Mouse (Mus musculus) liver, embryonic 11.5 days (tissue): ENCODE measurements at regions not wholly inside any gene's neighbourhood (a gene's known extent, or its start where the extent isn't known, plus 50 kb on each side); places are given as distances from the start of the nearest gene placed in this dataset.

Source experiments
- ATAC-seq: fragments of 200-750 bp; cut with Nextera tagmentation; replicated peaks from 2 replicates; pipeline ENCODE4 v1.8.0; 2017; ENCODE audit warnings: moderate number of reproducible peaks, mild to moderate bottlenecking, moderate TSS enrichment, moderate library complexity; ENCODE audit not compliant: low FRiP score
- DNase-seq: peaks from one replicate; pipeline ENCODE4 v3.0.0-alpha.2; 2017; ENCODE audit warnings: low spot score
- H3K27ac ChIP-seq: fragments of 300-500 bp; sonication (generic); 2 replicates; pipeline ENCODE4 v1.5.1; 2014; ENCODE audit warnings: mild to moderate bottlenecking, low read depth, low read length, control low read depth
- H3K27me3 ChIP-seq: fragments of 300-500 bp; sonication (generic); replicated peaks from 2 replicates; pipeline ENCODE4 v1.6.1; 2014; ENCODE audit warnings: low read length, mixed read lengths; ENCODE audit not compliant: control insufficient read depth, insufficient read depth
- H3K36me3 ChIP-seq: fragments of 300-500 bp; sonication (generic); 2 replicates; pipeline ENCODE4 v1.6.1; 2014; ENCODE audit warnings: mild to moderate bottlenecking, low read length, moderate library complexity, mixed read lengths; ENCODE audit not compliant: control insufficient read depth, insufficient read depth
- H3K4me1 ChIP-seq: fragments of 300-500 bp; sonication (generic); replicated peaks from 2 replicates; pipeline ENCODE4 v1.6.1; 2014; ENCODE audit warnings: low read length, mixed read lengths; ENCODE audit not compliant: control insufficient read depth, insufficient read depth
- H3K4me2 ChIP-seq: fragments of 300-500 bp; sonication (generic); 2 replicates; pipeline ENCODE4 v1.6.1; 2014; ENCODE audit warnings: mild to moderate bottlenecking, control low read depth, moderate library complexity
- H3K4me3 ChIP-seq: fragments of 300-500 bp; sonication (generic); 2 replicates; pipeline ENCODE4 v1.5.1; 2014; ENCODE audit warnings: low read depth, low read length, control low read depth
- H3K9ac ChIP-seq: fragments of 300-500 bp; sonication (generic); 2 replicates; pipeline ENCODE4 v1.6.1; 2014; ENCODE audit warnings: low read depth, low read length, control low read depth
- H3K9me3 ChIP-seq: fragments of 300-500 bp; sonication (generic); 2 replicates; pipeline ENCODE4 v1.6.1; 2016; ENCODE audit warnings: low read length, inconsistent platforms, mixed read lengths; ENCODE audit not compliant: control insufficient read depth
- WGBS: fragments of 180-500 bp; shearing (Covaris S2); extraction: QIAGEN DNeasy Blood & Tissue Kit; methylation state at CpG from one replicate; pipeline ENCODE4 v1.1.7; 2014; 5-methylcytosine and 5-hydroxymethylcytosine counted together

GRCm38 (mm10) chr3:100266976-100267375, 104.8 kb upstream of the Wdr3 start:
- Histone ChIP-seq H3K4me3 (no peak overlapping the region), H3K36me3 (no peaks in the 10 kb centered on the region), H3K4me1 (no peaks in the 10 kb centered on the region), H3K9me3 (no peaks in the 10 kb centered on the region), H3K27me3 (no peaks in the 10 kb centered on the region), H3K4me2 (no peak overlapping the region), H3K9ac (no peak overlapping the region), H3K27ac (no peak overlapping the region)
- DNase-seq: no peak
- no peak for ATAC-seq

GRCm38 (mm10) chr3:100264991-100265390, 102.8 kb upstream of the Wdr3 start:
- no peak overlapping the region for H3K4me3 ChIP-seq
- no peaks in the 10 kb centered on the region for H3K27me3 ChIP-seq
- H3K4me1 ChIP-seq: no peaks in the 10 kb centered on the region
- H3K4me2 ChIP-seq: no peak overlapping the region
- ATAC-seq: no peak
- no peak overlapping the region for H3K27ac ChIP-seq
- no peak overlapping the region for H3K9ac ChIP-seq
- H3K9me3 ChIP-seq: no peaks in the 10 kb centered on the region
- 43% methylated on average over 5 of the region's 5 CpGs for WGBS
- no peaks in the 10 kb centered on the region for H3K36me3 ChIP-seq
- DNase-seq: no peak
